Mouse (Mus musculus): ENCODE results near the gene Etnk2. TPM values are rescaled to one million over a fixed set of nuclear protein-coding genes. Genes with fewer than 3 reads are reported as not detected.
A peak's percentile ranks its signal among the peaks of the same experiment; 100 is the strongest.

Etnk2 gene
- 6.2 and 6.5 TPM in 2 replicates for polyA plus RNA-seq (2015; fragmentation: Nextera tagmentation; extraction: Ambion mirVana)

DNA sequence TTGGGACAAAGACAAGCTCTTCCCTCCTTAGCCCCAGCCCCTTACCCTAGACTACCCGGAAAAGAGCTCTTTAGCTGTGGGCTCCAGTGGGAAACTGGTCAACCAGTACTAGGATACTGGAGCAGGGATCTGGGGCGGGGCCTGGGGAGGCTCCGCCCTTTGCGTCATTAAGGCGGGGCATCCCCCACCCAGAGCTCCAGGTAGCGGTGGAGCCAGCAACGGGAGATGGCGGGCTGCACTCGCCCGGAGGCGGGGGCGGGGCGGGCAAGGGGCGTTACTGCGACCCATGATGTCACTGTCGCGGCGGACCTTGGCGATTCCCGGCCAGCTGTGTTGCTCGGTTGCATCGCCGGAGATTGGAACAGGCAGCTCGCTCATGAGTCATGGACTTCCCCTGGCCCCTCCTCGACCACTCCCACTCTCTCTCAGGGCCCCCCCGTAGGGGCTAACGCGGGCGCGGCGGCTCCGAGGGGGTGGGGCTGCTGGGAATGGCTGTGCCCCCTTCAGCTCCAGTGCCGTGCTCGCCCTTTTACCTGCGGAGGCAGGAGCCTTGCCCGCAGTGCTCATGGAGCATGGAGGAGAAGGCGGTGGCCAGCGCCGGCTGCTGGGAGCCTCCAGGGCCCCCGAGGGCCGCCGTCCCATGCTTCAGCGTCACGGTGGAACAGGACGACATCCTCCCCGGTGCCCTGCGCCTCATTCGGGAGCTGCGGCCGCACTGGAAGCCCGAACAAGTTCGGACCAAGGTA, at the start of gene Etnk2:
Etnk2 (plus strand) TSS at position 297 of the 746 bp plus-strand sequence.
- Histone ChIP-seq H3K4me3 (replicated peaks) (peak within 1 kb of the TSS; percentile 53), H3K36me3 (no peaks in the 10 kb centered on the region), H3K9me3 (replicated peaks) (no peaks in the 10 kb centered on the region), H3K4me2 (replicated peaks) (peak within 1 kb of the TSS; percentile 92), H3K9ac (peak within 1 kb of the TSS; percentile 9; the same call in 1 of the 2 replicates), H3K27ac (replicated peaks) (no peak within 1 kb of the TSS), H3K27me3 (peaks cover 21% of the 10 kb centered on the region), H3K4me1 (peaks cover 27% of the 10 kb centered on the region)
- 1% methylated on average over 52 of the region's 52 CpGs for WGBS
- peak; percentile 66 for ATAC-seq (ENCODE audit: insufficient number of reproducible peaks, low FRiP score, low TSS enrichment, low read depth)

DNA sequence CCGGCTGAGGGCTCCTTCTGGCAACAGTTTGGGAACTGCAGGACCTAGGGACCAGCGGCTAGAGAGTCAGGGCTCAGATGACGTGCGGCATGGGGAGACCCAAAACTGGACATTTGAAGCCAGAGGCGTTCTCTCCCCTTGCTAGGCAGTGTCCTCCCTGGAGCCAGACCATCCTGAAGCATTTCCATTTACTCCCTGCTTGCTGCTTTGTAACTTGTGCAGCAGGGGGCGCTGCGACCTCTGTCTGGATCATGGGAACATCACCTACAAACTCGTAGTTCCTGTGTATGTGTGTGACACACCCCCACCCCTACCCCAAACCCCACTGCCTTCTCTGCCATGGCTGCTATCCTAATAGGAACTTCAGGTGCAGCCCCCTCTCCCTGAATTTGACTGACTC, 49.0 kb upstream of the Etnk2 start:
- H3K4me3 ChIP-seq (replicated peaks), result no peak overlapping the region
- no peak overlapping the region for H3K27ac ChIP-seq (replicated peaks)
- no peaks in the 10 kb centered on the region for H3K36me3 ChIP-seq
- H3K4me1 ChIP-seq, result peaks cover 8% of the 10 kb centered on the region; the same call in 1 of the 2 replicates
- no peak overlapping the region for H3K9ac ChIP-seq
- ATAC-seq (ENCODE audit: insufficient number of reproducible peaks, low FRiP score, low TSS enrichment, low read depth), result no peak
- H3K4me2 ChIP-seq (replicated peaks), result no peak overlapping the region
- no peaks in the 10 kb centered on the region for H3K9me3 ChIP-seq (replicated peaks)
- no peaks in the 10 kb centered on the region for H3K27me3 ChIP-seq
- 27% methylated on average over 8 of the region's 8 CpGs for WGBS

DNA sequence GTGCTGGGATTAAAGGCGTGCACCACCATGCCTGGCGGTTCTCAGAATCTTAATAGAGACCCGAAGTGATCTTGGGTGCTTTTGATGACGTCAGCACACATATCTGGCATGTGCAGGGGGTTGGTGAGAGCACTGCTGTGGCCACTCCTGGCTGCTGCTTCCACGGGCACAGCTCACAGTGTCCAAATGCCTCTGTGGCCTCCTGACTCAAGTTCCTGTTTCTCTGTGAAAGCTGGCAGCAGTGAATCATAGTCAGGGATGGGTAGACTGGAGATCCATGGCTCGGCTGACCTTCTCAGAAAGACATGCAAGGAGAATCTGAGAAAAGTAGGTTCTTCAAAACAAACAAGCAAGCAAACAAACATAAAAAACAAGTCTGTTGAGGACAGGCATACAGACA, 47.6 kb upstream of the Etnk2 start:
- Histone ChIP-seq H3K4me2 (replicated peaks) (no peak overlapping the region), H3K27ac (replicated peaks) (no peak overlapping the region), H3K4me1 (peaks cover 8% of the 10 kb centered on the region; the same call in 1 of the 2 replicates), H3K27me3 (no peaks in the 10 kb centered on the region), H3K9me3 (replicated peaks) (no peaks in the 10 kb centered on the region), H3K36me3 (no peaks in the 10 kb centered on the region), H3K9ac (no peak overlapping the region), H3K4me3 (replicated peaks) (no peak overlapping the region)
- ATAC-seq (ENCODE audit: insufficient number of reproducible peaks, low FRiP score, low TSS enrichment, low read depth), result no peak
- WGBS, result 79% methylated on average over 6 of the region's 6 CpGs

DNA sequence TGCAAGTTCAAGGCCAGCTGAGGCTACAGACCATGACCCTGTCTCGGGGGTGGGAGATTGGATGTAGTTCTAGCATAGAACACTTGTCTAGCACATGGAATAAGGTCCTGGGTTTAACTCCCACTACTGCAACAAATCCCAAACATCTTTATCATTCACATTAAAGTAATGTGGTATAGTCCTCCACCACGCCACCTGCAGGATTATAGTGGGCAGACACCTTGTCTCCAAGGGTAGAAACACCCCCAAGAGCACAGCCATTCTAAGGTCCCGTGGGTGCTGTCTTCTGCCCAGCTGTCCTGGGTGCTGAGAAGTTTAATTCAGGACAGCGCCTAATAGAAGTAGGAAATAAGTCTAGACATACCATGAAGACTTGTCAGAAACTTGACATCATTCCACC, 46.8 kb upstream of the Etnk2 start:
- Histone ChIP-seq H3K4me1 (peaks cover 6% of the 10 kb centered on the region; the same call in 1 of the 2 replicates), H3K9me3 (replicated peaks) (no peaks in the 10 kb centered on the region), H3K27ac (replicated peaks) (no peak overlapping the region), H3K36me3 (no peaks in the 10 kb centered on the region), H3K9ac (no peak overlapping the region), H3K27me3 (no peaks in the 10 kb centered on the region), H3K4me3 (replicated peaks) (no peak overlapping the region), H3K4me2 (replicated peaks) (no peak overlapping the region)
- ATAC-seq (ENCODE audit: insufficient number of reproducible peaks, low FRiP score, low TSS enrichment, low read depth), result no peak
- 80% methylated on average over 4 of the region's 4 CpGs for WGBS

DNA sequence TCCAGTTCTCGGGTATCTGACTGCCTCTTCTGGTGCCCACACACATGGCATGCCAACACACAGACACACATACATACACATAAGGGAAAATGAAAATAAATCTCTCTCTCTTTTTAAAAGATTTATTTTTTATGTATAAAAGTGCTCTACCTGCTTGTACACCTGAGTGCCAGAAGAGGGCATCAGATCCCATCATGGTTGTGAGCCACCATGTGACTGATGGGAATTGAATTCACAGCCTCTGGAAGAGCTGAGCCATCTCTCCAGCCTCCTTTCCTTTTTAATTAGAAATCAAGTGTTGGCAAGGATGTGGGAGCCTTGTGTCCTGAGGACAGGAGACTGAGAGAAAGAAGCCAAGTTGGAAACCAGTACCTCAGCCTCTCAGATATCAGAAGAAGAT, 46.2 kb upstream of the Etnk2 start:
- WGBS, result 65% methylated on average over 1 of the region's 1 CpGs
- H3K9ac ChIP-seq, result no peak overlapping the region
- no peak overlapping the region for H3K4me2 ChIP-seq (replicated peaks)
- H3K4me1 ChIP-seq, result peaks cover under 1% of the 10 kb centered on the region; the same call in 1 of the 2 replicates
- H3K27me3 ChIP-seq, result no peaks in the 10 kb centered on the region
- no peak overlapping the region for H3K4me3 ChIP-seq (replicated peaks)
- H3K27ac ChIP-seq (replicated peaks), result no peak overlapping the region
- no peaks in the 10 kb centered on the region for H3K9me3 ChIP-seq (replicated peaks)
- no peaks in the 10 kb centered on the region for H3K36me3 ChIP-seq
- ATAC-seq (ENCODE audit: insufficient number of reproducible peaks, low FRiP score, low TSS enrichment, low read depth), result no peak

DNA sequence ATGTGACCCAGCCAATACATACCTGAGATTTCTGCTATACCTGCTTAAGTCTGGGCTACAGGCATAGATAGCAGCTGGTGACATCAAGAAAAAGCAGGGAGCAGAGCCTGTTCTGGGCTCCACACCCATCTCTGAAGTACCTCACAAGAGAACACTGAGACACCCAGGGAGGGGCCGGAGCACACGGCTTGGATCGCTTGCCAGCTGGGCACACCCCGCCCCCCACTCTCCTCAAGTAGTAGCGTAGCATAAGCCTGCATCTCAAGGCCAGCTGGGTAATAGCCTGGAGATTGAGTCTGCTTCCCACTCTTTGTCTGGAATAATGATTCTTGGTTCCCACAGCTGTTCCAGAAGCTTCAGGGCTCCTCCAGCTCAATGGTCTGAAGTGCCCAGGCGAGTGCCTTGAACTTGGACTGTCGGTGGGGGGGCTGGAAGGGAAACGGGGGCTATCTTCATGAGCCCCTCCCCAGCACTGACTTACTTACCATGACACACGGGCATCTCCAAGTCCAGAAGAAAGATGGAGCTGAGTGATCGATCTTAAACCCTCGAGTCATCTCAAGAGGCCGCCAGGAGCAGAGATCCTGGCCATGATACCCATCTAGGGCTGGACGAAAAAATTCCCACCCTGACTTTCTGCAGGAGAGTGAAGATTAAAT, 42.0 kb upstream of the Etnk2 start, which contains the start of gene Kiss1:
Kiss1 (plus strand) TSS at position 609 of the 659 bp plus-strand sequence.
- 70% methylated on average over 13 of the region's 13 CpGs for whole genome bisulfite sequencing
- no peaks in the 10 kb centered on the region for H3K36me3 ChIP-seq
- H3K4me1 ChIP-seq, result no peaks in the 10 kb centered on the region
- ATAC-seq (ENCODE audit: insufficient number of reproducible peaks, low FRiP score, low TSS enrichment, low read depth), result no peak
- no peak within 1 kb of the TSS for H3K4me3 ChIP-seq (replicated peaks)
- no peaks in the 10 kb centered on the region for H3K27me3 ChIP-seq
- no peak within 1 kb of the TSS for H3K4me2 ChIP-seq (replicated peaks)
- H3K9me3 ChIP-seq (replicated peaks), result no peaks in the 10 kb centered on the region
- H3K9ac ChIP-seq, result no peak within 1 kb of the TSS
- no peak within 1 kb of the TSS for H3K27ac ChIP-seq (replicated peaks)

DNA sequence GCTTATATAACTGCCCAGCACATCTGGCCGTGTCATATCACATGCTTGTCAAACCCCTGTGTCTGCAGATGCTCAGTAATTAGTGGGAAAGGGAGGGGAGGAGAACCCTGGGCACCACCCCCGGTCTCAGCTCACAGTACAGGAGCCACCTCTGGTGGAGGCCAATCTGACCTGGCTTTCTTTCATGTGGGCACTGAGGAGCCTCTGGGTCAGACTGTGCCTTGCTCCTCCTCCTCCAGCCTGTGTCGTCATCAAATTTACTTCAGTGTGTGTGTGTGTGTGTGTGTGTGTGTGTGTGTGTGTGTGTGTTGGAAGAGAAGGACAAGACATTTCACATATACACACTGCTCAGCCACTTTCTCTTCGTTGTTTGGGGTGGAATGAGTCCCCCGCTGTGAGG, 40.0 kb upstream of the Etnk2 start:
- H3K27ac ChIP-seq (replicated peaks), result no peak overlapping the region
- no peaks in the 10 kb centered on the region for H3K9me3 ChIP-seq (replicated peaks)
- 30% methylated on average over 5 of the region's 5 CpGs for WGBS
- H3K36me3 ChIP-seq, result no peaks in the 10 kb centered on the region
- no peak overlapping the region for H3K4me2 ChIP-seq (replicated peaks)
- no peaks in the 10 kb centered on the region for H3K4me1 ChIP-seq
- 0 out of 2 replicates have a peak, but pooled peaks have one; percentile 16 for ATAC-seq (ENCODE audit: insufficient number of reproducible peaks, low FRiP score, low TSS enrichment, low read depth)
- no peak overlapping the region for H3K4me3 ChIP-seq (replicated peaks)
- H3K27me3 ChIP-seq, result peaks cover 8% of the 10 kb centered on the region
- no peak overlapping the region for H3K9ac ChIP-seq

DNA sequence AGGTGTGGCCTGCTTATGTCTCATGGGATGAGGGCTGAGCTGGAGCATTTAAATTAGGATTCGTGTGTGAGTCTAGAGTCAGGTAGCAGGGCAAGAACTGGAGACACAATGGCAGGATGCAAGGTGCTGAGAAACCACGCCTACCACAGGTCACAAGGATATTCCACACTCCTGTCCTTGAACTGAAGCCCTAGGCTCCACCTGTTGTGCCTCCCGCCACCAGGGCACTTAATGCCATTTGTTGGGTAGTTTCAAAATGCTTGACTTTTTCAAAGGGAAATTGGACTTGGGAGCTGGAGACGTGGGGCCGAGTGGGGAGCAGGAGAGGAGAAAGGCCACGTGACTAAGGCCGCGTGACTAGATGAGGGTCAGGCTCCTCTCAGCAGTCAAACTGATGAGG, 37.4 kb upstream of the Etnk2 start:
- H3K36me3 ChIP-seq, result no peaks in the 10 kb centered on the region
- 84% methylated on average over 8 of the region's 8 CpGs for WGBS
- no peak overlapping the region for H3K9ac ChIP-seq
- peaks cover 8% of the 10 kb centered on the region; the same call in 1 of the 2 replicates for H3K4me1 ChIP-seq
- H3K4me2 ChIP-seq (replicated peaks), result no peak overlapping the region
- H3K27me3 ChIP-seq, result peaks cover 30% of the 10 kb centered on the region
- no peak overlapping the region for H3K4me3 ChIP-seq (replicated peaks)
- no peak for ATAC-seq (ENCODE audit: insufficient number of reproducible peaks, low FRiP score, low TSS enrichment, low read depth)
- no peaks in the 10 kb centered on the region for H3K9me3 ChIP-seq (replicated peaks)
- H3K27ac ChIP-seq (replicated peaks), result no peak overlapping the region

DNA sequence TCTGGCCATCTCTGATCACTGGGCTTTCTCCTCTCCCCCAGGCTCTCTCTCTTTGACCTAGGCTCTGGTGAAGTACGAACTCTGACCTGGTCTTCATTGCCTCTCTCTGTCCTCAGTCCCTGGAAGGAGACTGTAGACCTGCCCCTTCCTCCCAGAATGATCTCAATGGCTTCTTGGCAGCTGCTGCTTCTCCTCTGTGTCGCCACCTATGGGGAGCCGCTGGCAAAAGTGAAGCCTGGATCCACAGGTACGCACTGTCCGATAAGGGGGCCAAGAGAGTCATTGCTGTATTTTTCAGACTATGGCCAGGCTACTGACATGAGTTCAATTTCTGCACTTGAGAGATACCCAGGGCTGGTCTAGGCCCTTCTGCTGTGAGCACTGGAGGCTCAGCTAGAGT, 36.3 kb upstream of the Etnk2 start:
- no peaks in the 10 kb centered on the region for H3K9me3 ChIP-seq (replicated peaks)
- no peak overlapping the region for H3K4me3 ChIP-seq (replicated peaks)
- peaks cover 38% of the 10 kb centered on the region for H3K27me3 ChIP-seq
- no peak overlapping the region for H3K4me2 ChIP-seq (replicated peaks)
- H3K4me1 ChIP-seq, result peaks cover 8% of the 10 kb centered on the region; the same call in 1 of the 2 replicates
- ATAC-seq (ENCODE audit: insufficient number of reproducible peaks, low FRiP score, low TSS enrichment, low read depth), result no peak
- no peaks in the 10 kb centered on the region for H3K36me3 ChIP-seq
- WGBS, result 51% methylated on average over 5 of the region's 5 CpGs
- no peak overlapping the region for H3K9ac ChIP-seq
- no peak overlapping the region for H3K27ac ChIP-seq (replicated peaks)

DNA sequence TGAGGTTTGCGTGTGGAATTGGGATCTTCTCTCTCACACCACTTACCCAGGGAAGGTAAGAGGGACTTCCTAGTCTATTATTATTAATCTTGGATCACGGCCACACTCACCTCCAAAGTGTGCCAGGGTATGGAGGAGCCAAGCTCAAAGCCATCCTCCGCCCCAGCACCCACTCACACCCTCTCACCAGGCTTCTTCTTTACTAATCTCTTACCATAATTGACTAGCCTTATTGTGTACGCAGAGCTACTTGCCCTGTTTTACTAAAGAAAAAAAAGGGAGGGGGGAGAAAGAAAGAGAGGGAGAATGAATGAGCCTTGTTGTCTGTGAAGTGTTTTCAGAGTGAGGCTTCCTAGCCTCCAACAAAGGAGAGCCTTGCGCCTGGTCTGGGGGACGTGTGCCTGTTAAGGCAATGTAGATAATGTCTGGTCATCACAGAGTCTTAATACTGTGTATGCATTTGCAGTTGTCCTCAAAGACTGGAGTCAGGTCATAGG, 35.0 kb upstream of the Etnk2 start:
- no peak for ATAC-seq (ENCODE audit: insufficient number of reproducible peaks, low FRiP score, low TSS enrichment, low read depth)
- H3K27ac ChIP-seq (replicated peaks), result no peak overlapping the region

DNA sequence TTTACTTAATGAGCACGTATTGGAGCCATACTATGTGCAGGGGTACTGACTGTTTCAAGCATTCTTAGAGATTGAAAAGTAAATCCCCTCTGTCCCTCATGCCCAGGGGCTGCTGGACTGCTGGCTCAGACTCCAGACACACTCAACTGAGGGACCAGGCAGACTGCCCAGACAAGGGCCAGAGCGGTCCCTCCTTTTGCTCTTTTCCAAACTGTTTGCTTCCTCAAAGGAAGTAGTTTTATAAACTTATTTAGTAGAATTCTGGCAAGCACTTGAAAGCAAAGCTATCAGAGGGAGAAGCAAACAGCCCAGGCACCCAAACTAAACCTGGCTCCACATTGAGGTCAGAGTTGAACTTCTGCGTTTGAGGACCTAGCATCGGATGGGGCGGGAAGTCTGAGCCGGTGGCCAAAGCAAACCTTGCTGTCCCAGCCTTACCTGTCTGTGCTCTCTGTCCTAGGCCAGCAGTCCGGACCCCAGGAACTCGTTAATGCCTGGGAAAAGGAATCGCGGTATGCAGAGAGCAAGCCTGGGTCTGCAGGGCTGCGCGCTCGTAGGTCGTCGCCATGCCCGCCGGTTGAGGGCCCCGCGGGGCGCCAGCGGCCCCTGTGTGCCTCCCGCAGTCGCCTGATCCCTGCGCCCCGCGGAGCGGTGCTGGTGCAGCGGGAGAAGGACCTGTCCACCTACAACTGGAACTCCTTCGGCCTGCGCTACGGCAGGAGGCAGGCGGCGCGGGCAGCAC, 34.3 kb upstream of the Etnk2 start:
- no peak for ATAC-seq (ENCODE audit: insufficient number of reproducible peaks, low FRiP score, low TSS enrichment, low read depth)
- WGBS, result 6% methylated on average over 34 of the region's 34 CpGs
- Histone ChIP-seq H3K9ac (no peak overlapping the region), H3K4me3 (replicated peaks) (peak overlapping the region; percentile 22; the same call in 1 of the 2 replicates), H3K4me1 (peaks cover 8% of the 10 kb centered on the region; the same call in 1 of the 2 replicates), H3K9me3 (replicated peaks) (no peaks in the 10 kb centered on the region), H3K36me3 (no peaks in the 10 kb centered on the region), H3K4me2 (replicated peaks) (peak overlapping the region; percentile 51), H3K27me3 (peaks cover 38% of the 10 kb centered on the region), H3K27ac (replicated peaks) (no peak overlapping the region)

More for the DNA sequence above, 35.0 kb upstream of the Etnk2 start:
- Histone ChIP-seq H3K9ac (no peak overlapping the region), H3K4me1 (peaks cover 8% of the 10 kb centered on the region; the same call in 1 of the 2 replicates), H3K9me3 (replicated peaks) (no peaks in the 10 kb centered on the region), H3K4me3 (replicated peaks) (no peak overlapping the region), H3K27me3 (peaks cover 38% of the 10 kb centered on the region), H3K36me3 (no peaks in the 10 kb centered on the region), H3K4me2 (replicated peaks) (no peak overlapping the region)
- WGBS, result 63% methylated on average over 6 of the region's 6 CpGs
